Mouse (Mus musculus) ZHBTc4 (cell line): ENCODE measurements around the gene Stat5b.
A peak's percentile ranks its signal among the peaks of the same experiment; 100 is the strongest.

Experiments used
- DNase-seq: peaks from one replicate; pipeline ENCODE4 v3.0.0-alpha.2; 2011; ENCODE audit warnings: low read depth, low spot score

Gene Stat5b

DNA sequence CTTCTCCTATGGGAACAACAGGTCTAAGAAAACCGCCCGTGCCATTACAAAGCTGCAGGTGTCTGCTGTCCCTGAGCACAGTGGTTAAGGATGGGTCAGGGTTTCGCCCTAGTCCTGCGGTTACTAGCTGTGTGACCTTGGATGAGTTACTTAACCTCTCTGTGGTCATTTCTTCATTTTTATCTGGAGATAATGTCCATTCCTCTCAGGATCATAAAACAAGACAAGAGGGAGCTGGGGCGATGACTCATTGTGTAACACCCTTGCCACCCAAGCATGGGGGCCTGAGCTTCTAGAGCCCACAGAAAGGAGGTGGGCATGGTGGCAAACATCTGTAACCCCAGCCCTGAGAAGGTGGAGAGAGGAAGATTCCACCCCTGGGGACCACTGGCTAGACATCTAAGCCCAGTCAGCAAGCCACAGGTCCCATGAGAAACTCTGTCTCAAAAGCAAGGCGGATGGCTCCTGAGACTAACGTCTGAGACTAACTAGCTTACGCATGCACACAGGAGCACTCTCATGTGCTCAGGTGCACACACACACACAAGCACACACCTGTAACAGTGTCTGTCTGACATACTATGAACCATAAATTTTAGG, 7.4 kb downstream of the Stat5b start:
- DNase-seq: no peak

- DNase-seq: no peak
Measured at GRCm38 (mm10) chr11:100842025-100842424, 8.5 kb downstream of the Stat5b start.

GRCm38 (mm10) chr11:100840866-100841265, 9.7 kb downstream of the Stat5b start:
- DNase-seq: no peak

DNA sequence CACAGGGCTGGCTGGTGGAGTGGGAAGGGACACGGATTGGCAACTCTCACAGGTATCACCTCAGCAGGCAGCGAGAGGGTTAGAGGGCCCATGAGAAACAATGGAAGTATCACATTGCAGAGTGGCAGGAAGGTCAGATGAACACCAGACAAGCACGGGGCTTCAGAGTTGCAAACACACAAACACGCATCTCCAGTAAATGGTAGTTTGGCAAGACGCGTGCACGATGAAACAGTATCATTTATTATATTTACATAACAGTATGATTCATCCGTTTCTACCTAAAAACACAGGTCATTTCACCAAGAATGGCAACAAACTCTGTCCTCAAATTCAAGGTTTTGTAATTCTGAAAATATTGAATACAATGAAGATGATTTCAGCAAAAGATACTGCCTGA, 11.0 kb downstream of the Stat5b start:
- DNase-seq: no peak

- DNase-seq: no peak
Measured at GRCm38 (mm10) chr11:100838894-100839293, 11.6 kb downstream of the Stat5b start.

DNA sequence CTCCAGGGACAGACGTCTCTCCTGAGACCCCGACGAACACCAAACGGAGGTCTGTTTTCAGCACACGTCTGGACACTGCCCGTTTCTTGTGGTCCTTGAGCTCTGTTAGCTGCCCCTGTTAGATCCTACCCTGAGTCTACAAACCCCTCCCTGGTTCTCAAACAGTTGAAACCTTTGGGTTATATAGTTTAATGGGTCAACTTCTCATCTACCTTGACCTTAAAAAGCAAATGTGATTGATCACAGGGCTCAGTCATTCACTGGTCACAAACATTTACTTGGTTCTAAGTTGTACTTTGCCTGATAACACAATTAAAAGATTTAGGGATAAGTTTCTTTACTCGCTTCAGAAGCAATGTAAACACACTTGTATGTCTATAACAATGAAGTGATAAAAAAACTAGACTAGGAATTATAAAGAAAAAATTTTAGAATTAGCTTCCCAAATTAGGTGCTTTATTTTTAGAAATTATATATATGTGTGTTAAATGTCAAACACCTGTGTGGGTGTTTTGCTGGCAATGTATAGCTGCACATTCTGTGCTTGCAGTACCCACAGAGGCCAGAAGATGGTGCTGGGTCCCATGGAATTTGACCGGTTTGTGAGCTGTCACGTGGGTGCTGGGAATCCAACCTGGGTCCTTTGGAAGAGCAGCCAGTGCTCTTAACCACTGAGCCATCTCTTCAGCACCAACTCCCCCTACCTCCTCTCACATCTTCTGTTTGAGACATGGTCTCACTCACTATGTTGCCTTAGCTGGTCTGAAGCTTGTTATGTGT, 13.4 kb downstream of the Stat5b start:
- peak; percentile 79 for DNase-seq

DNA sequence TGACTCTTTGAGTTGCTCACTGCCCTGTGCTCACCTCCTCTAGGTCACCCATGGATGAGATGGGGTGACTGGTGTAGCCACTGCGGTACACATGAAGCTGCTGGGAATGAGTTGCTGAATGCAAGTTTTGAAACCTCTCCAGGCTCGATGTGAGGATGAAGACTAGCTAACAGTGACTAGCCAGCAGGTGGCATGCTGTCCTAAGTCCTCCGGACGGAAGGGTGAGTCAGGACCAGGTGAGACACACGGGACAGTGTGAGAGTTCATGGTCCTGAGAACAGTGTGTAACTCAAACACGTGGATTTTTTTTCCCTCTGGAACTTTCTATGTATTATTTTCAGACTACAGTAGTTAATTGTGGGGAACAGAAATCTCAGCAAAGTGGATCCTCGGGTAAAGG, 17.1 kb downstream of the Stat5b start:
- peak; percentile 26 for DNase-seq

GRCm38 (mm10) chr11:100831396-100831795, 19.1 kb downstream of the Stat5b start:
- DNase-seq: no peak

GRCm38 (mm10) chr11:100829691-100830090, 20.8 kb downstream of the Stat5b start:
- DNase-seq: no peak

DNA sequence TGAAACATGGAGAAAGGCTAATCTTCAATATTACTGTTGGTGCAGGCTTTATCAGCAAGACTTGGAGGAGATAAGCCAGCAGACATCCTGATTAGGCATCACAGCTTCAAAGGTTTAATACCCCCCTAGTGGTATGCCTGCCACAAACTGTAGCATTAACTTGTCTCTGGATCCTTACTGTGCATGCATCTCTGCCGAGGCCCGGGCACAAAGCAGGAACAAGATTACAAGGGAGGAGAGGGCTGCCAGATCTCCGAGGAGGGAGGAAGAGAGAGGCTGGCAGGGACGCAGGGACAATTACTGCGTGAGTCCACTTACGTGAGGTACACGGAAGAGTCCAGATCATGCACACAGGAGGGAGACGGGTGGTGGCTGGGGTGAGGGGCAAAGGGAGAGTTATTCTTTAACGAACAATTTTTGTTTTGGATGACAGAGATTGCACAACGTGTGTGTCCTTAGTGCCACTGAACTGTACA, 21.8 kb downstream of the Stat5b start:
- no peak for DNase-seq

DNA sequence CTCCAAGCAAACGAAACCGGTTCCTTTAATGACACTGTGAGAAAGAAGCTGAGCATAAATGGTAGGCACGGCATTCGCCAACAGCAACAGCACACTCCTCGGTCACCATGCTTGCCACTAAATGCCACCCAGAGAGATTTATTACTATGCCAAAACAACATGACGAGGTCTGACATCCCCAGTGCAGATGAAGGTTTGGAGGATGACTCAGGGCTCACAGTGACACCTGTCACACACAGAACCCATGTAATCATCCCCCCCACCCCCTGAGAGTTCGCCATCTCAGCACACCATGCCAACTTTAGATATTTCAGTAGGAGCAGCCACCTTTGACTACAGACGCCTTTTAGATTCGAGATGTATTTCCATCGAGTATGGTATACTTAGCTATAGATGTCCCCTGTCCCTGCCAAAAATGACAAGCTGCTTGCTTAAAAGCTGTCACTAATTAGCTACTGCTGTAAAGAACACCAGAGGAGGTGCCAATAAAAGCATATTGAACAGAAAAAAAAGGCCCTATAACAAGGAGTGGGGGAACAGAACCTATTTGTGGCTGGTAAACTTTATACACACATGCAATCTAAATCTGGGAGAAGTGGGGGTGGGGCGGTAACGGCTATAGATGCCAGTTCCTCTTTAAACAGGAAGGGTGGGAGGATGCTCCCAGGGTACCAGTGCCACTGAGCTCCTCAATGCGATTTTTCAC, 24.2 kb downstream of the Stat5b start:
- DNase-seq: no peak

DNA sequence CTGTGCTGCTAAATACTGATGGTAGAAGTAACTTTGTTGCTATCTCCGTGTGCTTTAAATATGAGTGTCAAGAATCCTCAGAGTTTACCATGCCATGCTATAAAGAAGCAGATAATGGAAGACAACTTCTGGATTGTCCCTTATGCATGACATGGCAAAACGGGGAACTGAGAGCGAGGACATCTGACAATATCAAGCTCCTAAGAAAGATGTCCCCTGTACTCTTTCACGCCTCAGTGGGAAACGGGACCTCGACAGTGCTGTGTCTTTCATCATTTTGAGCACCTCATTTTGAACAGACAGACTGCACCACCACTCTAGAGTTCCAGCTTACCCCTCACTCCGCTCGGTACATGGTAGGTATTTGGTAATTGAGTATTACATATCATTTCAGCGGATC, 25.1 kb downstream of the Stat5b start:
- no peak for DNase-seq

- DNase-seq: no peak
Measured at GRCm38 (mm10) chr11:100824496-100824895, 26.0 kb downstream of the Stat5b start.

- DNase-seq: no peak
Measured at GRCm38 (mm10) chr11:100823543-100824313, 26.8 kb downstream of the Stat5b start.

DNA sequence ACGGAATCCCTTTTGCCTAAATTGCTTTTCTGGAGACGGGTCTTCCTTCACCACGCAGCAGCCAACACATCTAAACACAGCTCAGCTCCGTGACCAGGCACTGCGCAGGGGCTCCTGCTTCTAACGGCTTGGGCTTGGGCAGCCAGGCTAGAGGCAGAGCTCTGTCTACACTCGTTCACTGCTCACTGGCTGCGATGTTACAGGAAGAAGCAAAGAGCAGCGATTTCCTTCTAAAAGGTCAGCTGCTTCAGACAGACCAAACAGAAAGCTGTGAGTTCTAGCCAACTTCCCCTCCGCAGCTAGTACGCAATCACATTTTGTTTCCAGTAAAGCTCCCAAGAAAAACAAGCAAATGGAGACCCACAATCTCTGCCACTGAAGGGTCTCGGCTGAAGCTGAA, 28.2 kb downstream of the Stat5b start:
- DNase-seq: no peak

DNA sequence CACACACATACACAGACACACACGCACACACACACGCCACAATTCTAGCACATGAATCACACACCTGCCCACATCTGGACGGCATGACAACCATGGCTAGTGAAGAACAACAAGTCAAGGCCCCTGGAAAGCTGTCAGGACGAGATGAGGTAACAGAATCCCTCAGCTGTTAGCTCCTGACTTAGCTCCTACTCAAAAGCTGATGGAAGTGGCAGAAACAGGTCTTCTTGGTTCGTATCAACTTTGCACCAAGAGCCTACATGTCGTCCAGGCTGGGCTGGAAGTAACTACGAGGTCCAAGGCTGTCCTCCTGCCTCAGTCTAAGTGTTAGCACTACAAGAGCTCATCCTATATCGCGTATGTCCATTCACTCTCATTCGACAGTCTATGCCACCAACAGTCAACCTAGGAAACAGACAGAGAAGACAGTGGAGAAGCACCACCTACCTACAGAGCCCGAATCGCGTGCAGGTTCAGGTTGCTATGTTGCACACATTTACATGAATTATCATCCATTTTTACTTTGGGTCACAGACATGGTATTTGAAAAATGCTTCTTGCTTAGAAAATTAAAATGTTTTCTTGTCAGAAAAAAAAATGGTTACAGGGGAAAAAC, 28.8 kb downstream of the Stat5b start:
- no peak for DNase-seq

DNA sequence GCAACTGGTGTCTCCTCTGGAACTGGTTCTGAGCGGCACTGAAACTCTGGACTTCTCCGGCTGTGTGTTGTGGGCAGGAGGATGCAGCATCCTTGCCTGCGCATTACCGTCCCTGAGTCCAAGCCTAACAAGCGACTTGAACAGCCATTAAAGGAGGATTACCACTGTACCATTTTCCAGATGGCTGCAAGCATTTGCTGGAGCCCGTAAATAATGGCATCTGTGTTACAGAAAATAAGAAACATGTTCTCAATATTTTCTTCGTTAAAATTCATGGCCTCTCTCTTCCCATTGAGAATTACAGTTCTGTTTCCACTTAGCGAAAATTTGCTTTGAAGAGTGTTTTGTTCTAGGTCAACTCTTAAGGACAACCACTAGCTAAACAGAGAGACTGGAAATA, 30.5 kb downstream of the Stat5b start:
- no peak for DNase-seq

GRCm38 (mm10) chr11:100819626-100820025, 30.9 kb downstream of the Stat5b start:
- no peak for DNase-seq

DNA sequence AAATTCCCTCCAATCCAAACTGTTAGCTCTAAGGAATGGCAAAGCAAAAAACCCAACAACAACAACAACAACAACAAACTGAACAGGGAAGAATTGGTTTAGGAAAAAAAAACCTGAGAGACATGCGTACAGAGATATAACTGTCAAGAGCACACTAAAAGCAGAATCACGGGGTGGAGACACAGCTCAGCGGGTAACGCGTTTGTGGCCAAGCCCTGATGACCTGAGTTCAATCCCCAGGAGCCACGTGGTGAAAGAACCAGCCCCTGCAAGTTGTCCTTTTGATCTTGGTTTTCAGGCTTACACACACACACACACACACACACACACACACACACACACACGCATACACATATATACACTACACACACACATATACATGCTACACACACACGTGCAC, 31.5 kb downstream of the Stat5b start:
- DNase-seq: no peak

- no peak for DNase-seq
Measured at GRCm38 (mm10) chr11:100818359-100819012, 32.0 kb downstream of the Stat5b start.

DNA sequence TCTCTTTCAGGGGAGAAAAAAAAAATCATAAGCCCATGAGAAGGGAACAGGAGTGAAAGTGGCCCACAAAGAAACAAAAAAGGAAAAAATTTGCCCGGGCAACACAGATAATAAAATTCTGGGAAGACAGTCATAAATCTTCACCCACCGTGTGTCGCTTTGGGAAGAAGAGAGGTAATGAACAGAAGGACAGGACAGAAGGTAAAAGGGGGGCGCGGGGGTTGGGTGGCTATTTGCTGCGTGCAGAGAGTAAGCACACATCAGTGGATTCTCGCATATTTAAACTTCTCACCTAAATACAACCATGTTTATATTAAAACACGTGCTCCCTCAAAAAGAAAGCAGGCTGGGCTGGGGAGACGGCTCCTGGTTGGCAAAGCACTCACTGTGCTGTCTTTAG, 33.2 kb downstream of the Stat5b start:
- DNase-seq: no peak
